8 mouse cellular contexts compared by ENCODE assay signal in genomic region chr5:140115434-140116271, GRCm38 (mm10).
DNase-seq lines count a peak whose midpoint lies in the region; ATAC-seq and TF ChIP-seq lines count a peak whose summit lies in the region.

No protein-coding gene starts in this region.

- peak; percentile 92 for DNase-seq in MN1 (ENCODE audit: low spot score)
- peak; percentile 82 for DNase-seq in adrenal gland, adult 2 months
- DNase-seq in gastrocnemius, adult 2 months = peak; percentile 82
- no peak for DNase-seq in hindbrain, embryonic 11.5 days (ENCODE audit: low spot score)
- peak; percentile 86 for DNase-seq in layer of hippocampus, adult 9-11 months
- peak; percentile 90 for DNase-seq in lung, postnatal 10 days
- DNase-seq in right cerebral cortex, postnatal 36 days (ENCODE audit: low spot score in 2 of 2) = peak; percentile 37 to 53
- no peak for DNase-seq in embryo, embryonic 10.5 days (ENCODE audit: low spot score)

- no peaks in the 10 kb centered on the region for H3K36me3 ChIP-seq in hindbrain, embryonic 11.5 days (ENCODE audit: control insufficient read depth, insufficient read depth, low read length)

- no peak for ATAC-seq in hindbrain, embryonic 11.5 days (ENCODE audit: low FRiP score)

- H3K4me2 ChIP-seq in hindbrain, embryonic 11.5 days (replicated peaks; ENCODE audit: low read depth, low read length) = no peak overlapping the region

- WGBS in hindbrain, embryonic 11.5 days = 49% methylated on average over 8 of the region's 8 CpGs

- peak overlapping the region; percentile 74 for H3K27ac ChIP-seq in gastrocnemius, adult 2 months
- 0 out of 2 replicates have a peak overlapping the region, but pooled peaks have one; percentile 27 for H3K27ac ChIP-seq in hindbrain, embryonic 11.5 days (ENCODE audit: low read depth, low read length)

- H3K9ac ChIP-seq in hindbrain, embryonic 11.5 days (ENCODE audit: low read depth, low read length) = no peak overlapping the region

- no peak overlapping the region for H3K4me3 ChIP-seq in gastrocnemius, adult 2 months
- H3K4me3 ChIP-seq in hindbrain, embryonic 11.5 days (ENCODE audit: low read depth, low read length) = no peak overlapping the region

- intact Hi-C loops in gastrocnemius, adult 2 months (cut with DNase I) = no loop called here

- no peak for TF ChIP-seq CTCF in gastrocnemius, adult 2 months (IDR thresholded peaks at IDR 0.05)

- H3K9me3 ChIP-seq in hindbrain, embryonic 11.5 days (ENCODE audit: control insufficient read depth, low read length) = no peaks in the 10 kb centered on the region

- H3K27me3 ChIP-seq in hindbrain, embryonic 11.5 days (ENCODE audit: control insufficient read depth, insufficient read depth, low read length) = no peaks in the 10 kb centered on the region

- H3K4me1 ChIP-seq in hindbrain, embryonic 11.5 days (replicated peaks; ENCODE audit: control insufficient read depth, insufficient read depth, low read length) = no peaks in the 10 kb centered on the region

Comparison
In these comparisons a context has a peak if more than half of its experiments do, and no peak if none do; other contexts are left out.
1. DNase-seq: peak in MN1 (single experiment), adrenal gland, adult 2 months (single experiment), gastrocnemius, adult 2 months (single experiment), layer of hippocampus, adult 9-11 months (single experiment), lung, postnatal 10 days (single experiment) and right cerebral cortex, postnatal 36 days (2 of 2); none in hindbrain, embryonic 11.5 days (single experiment) and embryo, embryonic 10.5 days (single experiment).